Comparison of ENCODE assay signal across 7 mouse cellular contexts in genomic region chr7:6120104-6120503, GRCm38 (mm10). TPM values are rescaled to one million over a fixed set of nuclear protein-coding genes. Genes with fewer than 3 reads are reported as not detected.
A peak's percentile ranks its signal among the peaks of the same experiment; 100 is the strongest.
DNase-seq lines count a peak whose midpoint lies in the region; ATAC-seq and TF ChIP-seq lines count a peak whose summit lies in the region.
"Not testable (repeated sequence)": the region's sequence is repeated elsewhere in the genome, so short reads cannot be mapped to it uniquely, and the experiment has no call there.

No protein-coding gene starts in this region.

- peak in 1 of 2 experiments; percentile 39; a peak in 2 of 4 replicates for TF ChIP-seq CTCF in CH12.LX (conservative IDR thresholded peaks at IDR 0.05 in 1 of 2, IDR thresholded peaks at IDR 0.05 in 1 of 2; ENCODE audit: low read depth in 2 of 2, low read length in 2 of 2)
- peak; percentile 39 for TF ChIP-seq CTCF in gastrocnemius, adult 2 months (IDR thresholded peaks at IDR 0.05)
- peak; percentile 23; the same call in 1 of the 2 replicates for TF ChIP-seq CTCF in layer of hippocampus, adult 2 months (conservative IDR thresholded peaks at IDR 0.05)
- TF ChIP-seq CTCF in lung, postnatal 0 days (IDR thresholded peaks at IDR 0.05), result peak; percentile 30
- TF ChIP-seq CTCF in stomach, postnatal 0 days (IDR thresholded peaks at IDR 0.05; ENCODE audit: low read depth), result peak; percentile 43

- whole genome bisulfite sequencing in lung, postnatal 0 days, result 79% methylated on average over 2 of the region's 2 CpGs
- 69% methylated on average over 2 of the region's 2 CpGs for WGBS in stomach, postnatal 0 days

- TF ChIP-seq RAD21 in CH12.LX (IDR thresholded peaks at IDR 0.05; ENCODE audit: low read depth, low read length), result peak; percentile 22

- not testable (repeated sequence) for H3K79me2 ChIP-seq in CH12.LX (replicated peaks; ENCODE audit: control insufficient read depth, extremely low read depth, insufficient read depth, poor library complexity, severe bottlenecking)

- not testable (repeated sequence) for ATAC-seq in lung, postnatal 0 days; stomach, postnatal 0 days (ENCODE audit: low FRiP score, low TSS enrichment)

- TF ChIP-seq POLR2A in CH12.LX (IDR thresholded peaks at IDR 0.05; ENCODE audit: low read depth, low read length), result not testable (repeated sequence)

- not testable (repeated sequence) for H3K9me3 ChIP-seq in CH12.LX (replicated peaks; ENCODE audit: low read length); lung, postnatal 0 days (ENCODE audit: low read length); stomach, postnatal 0 days (ENCODE audit: control insufficient read depth, low read length)

- not testable (repeated sequence) for H3K27ac ChIP-seq in CH12.LX (ENCODE audit: insufficient read depth, low read depth); gastrocnemius, adult 2 months; layer of hippocampus, adult 2 months; lung, postnatal 0 days (ENCODE audit: low read length); stomach, postnatal 0 days (replicated peaks)

- in situ Hi-C loops in CH12.LX (cut with MboI; ENCODE audit: low pct_ligation_motif_present, low pct_unique_long_range_greater_than_20kb, low sequenced_read_pairs), result not testable (repeated sequence)

- dilution Hi-C loops in CH12.LX (cut with MboI; ENCODE audit: extremely low pct_ligation_motif_present, extremely low pct_unique_long_range_greater_than_20kb, low sequenced_read_pairs), result not testable (repeated sequence)

- not testable (repeated sequence) for H3K27me3 ChIP-seq in CH12.LX (replicated peaks); lung, postnatal 0 days (replicated peaks; ENCODE audit: insufficient read depth, low read length); stomach, postnatal 0 days (ENCODE audit: control insufficient read depth, insufficient read depth, low read length)

- H3K9ac ChIP-seq in CH12.LX (ENCODE audit: insufficient read depth, low read depth); lung, postnatal 0 days (replicated peaks; ENCODE audit: low read depth); stomach, postnatal 0 days (ENCODE audit: low read length): not testable (repeated sequence)

- not testable (repeated sequence) for H3K36me3 ChIP-seq in CH12.LX (replicated peaks in 1 of 2; ENCODE audit: control insufficient read depth in 1 of 2, insufficient read depth in 1 of 2, low read length in 1 of 2); lung, postnatal 0 days (ENCODE audit: insufficient read depth, low read length); stomach, postnatal 0 days (ENCODE audit: control insufficient read depth, insufficient read depth, low read length)

- not testable (repeated sequence) for H3K4me1 ChIP-seq in CH12.LX (ENCODE audit: control insufficient read depth in 1 of 2, insufficient read depth in 2 of 2); lung, postnatal 0 days (ENCODE audit: insufficient read depth, low read depth, low read length); stomach, postnatal 0 days (replicated peaks; ENCODE audit: control insufficient read depth, insufficient read depth)

- not testable (repeated sequence) for TF ChIP-seq EP300 in CH12.LX (IDR thresholded peaks at IDR 0.05; ENCODE audit: low read length); lung, postnatal 0 days (IDR thresholded peaks at IDR 0.05); stomach, postnatal 0 days (optimal IDR thresholded peaks at IDR 0.05)

- intact Hi-C loops in gastrocnemius, adult 2 months (cut with DNase I), result not testable (repeated sequence)

- not testable (repeated sequence) for H3K4me3 ChIP-seq in CH12.LX (replicated peaks in 1 of 3; ENCODE audit: low read depth in 2 of 3, low read length in 2 of 3, poor library complexity in 1 of 3); gastrocnemius, adult 2 months; layer of hippocampus, adult 2 months; lung, postnatal 0 days (ENCODE audit: low read depth, low read length); stomach, postnatal 0 days (ENCODE audit: low read depth, low read length)

- DNase-seq in CH12.LX (ENCODE audit: extremely low read depth); gastrocnemius, adult 2 months; layer of hippocampus, adult 2 months (ENCODE audit: low spot score in 2 of 2); lung, postnatal 0 days (ENCODE audit: low spot score); stomach, postnatal 0 days (ENCODE audit: low spot score): not testable (repeated sequence)
- DNase-seq in R1 (ENCODE audit: low read depth, low spot score), result peak; percentile 53
- peak; percentile 17 for DNase-seq in induced T-regulatory cell, adult 2 months (ENCODE audit: low read depth)

- H3K4me2 ChIP-seq in CH12.LX (ENCODE audit: insufficient read depth, low read depth, poor library complexity, severe bottlenecking); lung, postnatal 0 days (replicated peaks; ENCODE audit: low read depth, low read length); stomach, postnatal 0 days (replicated peaks; ENCODE audit: low read depth): not testable (repeated sequence)

TF ChIP-seq in CH12.LX, 34 proteins besides CTCF, POLR2A, EP300 and RAD21:
- TF ChIP-seq SMC3 (IDR thresholded peaks at IDR 0.05; ENCODE audit: low read depth, low read length), result 0 out of 2 replicates have a peak, but pooled peaks have one; percentile 9
TF ChIP-seq in CH12.LX: peak in this region for 1; not testable (repeated sequence) for 33.

RNA-seq across cellular contexts. Expression of gene Zfp787, which starts 35.7 kb away (rescaled TPM):
- total RNA-seq in CH12.LX (2012; rRNA removed) (24.8 and 28.3 TPM in 2 replicates), CH12.LX (2014; rRNA removed) (17.5 and 22.1 TPM in 2 replicates)
- 19.0 and 19.3 TPM in 2 replicates for polyA plus RNA-seq in CH12.LX (2012; ENCODE audit: insufficient read length, low read depth)
- total RNA-seq in gastrocnemius, adult 2 months (2021), result 10 to 100 TPM; 28.3 to 28.4 TPM
- 10 to 100 TPM; 26.2 to 27.3 TPM for total RNA-seq in layer of hippocampus, adult 2 months (2021)
- 29.5 and 47.4 TPM in 2 replicates for polyA plus RNA-seq in lung, postnatal 0 days (2015; fragmentation: Nextera tagmentation; extraction: Ambion mirVana)
- polyA plus RNA-seq in stomach, postnatal 0 days (2015; fragmentation: Nextera tagmentation; extraction: Ambion mirVana), result 36.9 and 41.2 TPM in 2 replicates

RNA-seq across cellular contexts. Expression of gene Zfp444, which starts 51.9 kb away (rescaled TPM):
- total RNA-seq in CH12.LX (2012; rRNA removed) (18.1 and 18.2 TPM in 2 replicates), CH12.LX (2014; rRNA removed) (13.4 and 16.0 TPM in 2 replicates)
- polyA plus RNA-seq in CH12.LX (2012; ENCODE audit: insufficient read length, low read depth), result 22.0 and 23.3 TPM in 2 replicates
- total RNA-seq in gastrocnemius, adult 2 months (2021), result 1 to 10 TPM; 7.4 to 9.1 TPM
- 10 to 100 TPM; 55.8 to 57.2 TPM for total RNA-seq in layer of hippocampus, adult 2 months (2021)
- 41.1 and 42.9 TPM in 2 replicates for polyA plus RNA-seq in lung, postnatal 0 days (2015; fragmentation: Nextera tagmentation; extraction: Ambion mirVana)
- polyA plus RNA-seq in stomach, postnatal 0 days (2015; fragmentation: Nextera tagmentation; extraction: Ambion mirVana), result 23.7 and 25.3 TPM in 2 replicates
